Mouse (Mus musculus): ENCODE measurements around the gene Atp2b4. TPM values are rescaled to one million over a fixed set of nuclear protein-coding genes. Genes with fewer than 3 reads are reported as not detected.

Gene Atp2b4
- total and polyA plus RNA-seq, 2 experiments: 0.86 to 2.4 TPM

- H3K36me3 ChIP-seq (ENCODE audit: control insufficient read depth, insufficient read depth, low read length): no peaks in the 10 kb centered on the region
Observed at GRCm38 (mm10) chr1:133728339-133728738, 72.5 kb downstream of the Atp2b4 start.

GRCm38 (mm10) chr1:133720342-133720741 is 80.5 kb downstream of the Atp2b4 start:
- Histone ChIP-seq H3K27ac (replicated peaks; ENCODE audit: insufficient read depth, low read depth, low read length) (no peak overlapping the region), H3K79me2 (ENCODE audit: control insufficient read depth, insufficient read depth, low read length) (no peaks in the 10 kb centered on the region), H3K27me3 (ENCODE audit: control insufficient read depth, insufficient read depth, low read length) (no peaks in the 10 kb centered on the region), H3K4me3 (ENCODE audit: insufficient read depth, low read depth, low read length) (no peak overlapping the region), H3K4me1 (ENCODE audit: control insufficient read depth, insufficient read depth, low read length) (no peaks in the 10 kb centered on the region), H3K9ac (ENCODE audit: low read depth, low read length) (no peak overlapping the region), H3K36me3 (ENCODE audit: control insufficient read depth, insufficient read depth, low read length) (no peaks in the 10 kb centered on the region)
- TF ChIP-seq POLR2A (IDR thresholded peaks at IDR 0.05; ENCODE audit: extremely low read depth, insufficient read depth, low read length) (no peak), CTCF (IDR thresholded peaks at IDR 0.05; ENCODE audit: low read depth, low read length) (no peak)
- DNase-seq (ENCODE audit: extremely low read depth, low read depth, low spot score): no peak
- WGBS: 96% methylated on average over 7 of the region's 7 CpGs

More at GRCm38 (mm10) chr1:133728339-133728738, 72.5 kb downstream of the Atp2b4 start:
- Histone ChIP-seq H3K27me3 (ENCODE audit: control insufficient read depth, insufficient read depth, low read length) (no peaks in the 10 kb centered on the region), H3K79me2 (ENCODE audit: control insufficient read depth, insufficient read depth, low read length) (no peaks in the 10 kb centered on the region), H3K4me1 (ENCODE audit: control insufficient read depth, insufficient read depth, low read length) (no peaks in the 10 kb centered on the region), H3K9ac (ENCODE audit: low read depth, low read length) (no peak overlapping the region), H3K4me3 (ENCODE audit: insufficient read depth, low read depth, low read length) (no peak overlapping the region), H3K27ac (replicated peaks; ENCODE audit: insufficient read depth, low read depth, low read length) (no peak overlapping the region)
- DNase-seq (ENCODE audit: extremely low read depth, low read depth, low spot score): no peak
- no peak for TF ChIP-seq POLR2A (IDR thresholded peaks at IDR 0.05; ENCODE audit: extremely low read depth, insufficient read depth, low read length)
- TF ChIP-seq CTCF (IDR thresholded peaks at IDR 0.05; ENCODE audit: low read depth, low read length): no peak
- 79% methylated on average over 7 of the region's 7 CpGs for WGBS

- Histone ChIP-seq H3K27ac (replicated peaks; ENCODE audit: insufficient read depth, low read depth, low read length) (no peak overlapping the region), H3K36me3 (ENCODE audit: control insufficient read depth, insufficient read depth, low read length) (no peaks in the 10 kb centered on the region), H3K79me2 (ENCODE audit: control insufficient read depth, insufficient read depth, low read length) (no peaks in the 10 kb centered on the region), H3K4me1 (ENCODE audit: control insufficient read depth, insufficient read depth, low read length) (no peaks in the 10 kb centered on the region), H3K4me3 (ENCODE audit: insufficient read depth, low read depth, low read length) (no peak overlapping the region), H3K27me3 (ENCODE audit: control insufficient read depth, insufficient read depth, low read length) (no peaks in the 10 kb centered on the region), H3K9ac (ENCODE audit: low read depth, low read length) (no peak overlapping the region)
- WGBS: 95% methylated on average over 8 of the region's 8 CpGs
- TF ChIP-seq CTCF (IDR thresholded peaks at IDR 0.05; ENCODE audit: low read depth, low read length): no peak
- no peak for TF ChIP-seq POLR2A (IDR thresholded peaks at IDR 0.05; ENCODE audit: extremely low read depth, insufficient read depth, low read length)
- no peak for DNase-seq (ENCODE audit: extremely low read depth, low read depth, low spot score)
Observed at GRCm38 (mm10) chr1:133718786-133719185, 82.1 kb downstream of the Atp2b4 start.

- no peak overlapping the region for H3K27ac ChIP-seq (replicated peaks; ENCODE audit: insufficient read depth, low read depth, low read length)
- no peaks in the 10 kb centered on the region for H3K79me2 ChIP-seq (ENCODE audit: control insufficient read depth, insufficient read depth, low read length)
- H3K4me1 ChIP-seq (ENCODE audit: control insufficient read depth, insufficient read depth, low read length): peaks cover 2% of the 10 kb centered on the region; the same call in 1 of the 2 replicates
- no peaks in the 10 kb centered on the region for H3K27me3 ChIP-seq (ENCODE audit: control insufficient read depth, insufficient read depth, low read length)
- 90% methylated on average over 3 of the region's 3 CpGs for WGBS
- no peak overlapping the region for H3K9ac ChIP-seq (ENCODE audit: low read depth, low read length)
- no peak for DNase-seq (ENCODE audit: extremely low read depth, low read depth, low spot score)
- TF ChIP-seq POLR2A (IDR thresholded peaks at IDR 0.05; ENCODE audit: extremely low read depth, insufficient read depth, low read length) (no peak), CTCF (IDR thresholded peaks at IDR 0.05; ENCODE audit: low read depth, low read length) (no peak)
- no peak overlapping the region for H3K4me3 ChIP-seq (ENCODE audit: insufficient read depth, low read depth, low read length)
- no peaks in the 10 kb centered on the region for H3K36me3 ChIP-seq (ENCODE audit: control insufficient read depth, insufficient read depth, low read length)
Observed at GRCm38 (mm10) chr1:133718296-133718695, 82.5 kb downstream of the Atp2b4 start.

GRCm38 (mm10) chr1:133716464-133716863 is 84.4 kb downstream of the Atp2b4 start:
- TF ChIP-seq CTCF (IDR thresholded peaks at IDR 0.05; ENCODE audit: low read depth, low read length): peak; percentile 91
- TF ChIP-seq POLR2A (IDR thresholded peaks at IDR 0.05; ENCODE audit: extremely low read depth, insufficient read depth, low read length): no peak
- Histone ChIP-seq H3K36me3 (ENCODE audit: control insufficient read depth, insufficient read depth, low read length) (no peaks in the 10 kb centered on the region), H3K9ac (ENCODE audit: low read depth, low read length) (no peak overlapping the region), H3K27ac (replicated peaks; ENCODE audit: insufficient read depth, low read depth, low read length) (no peak overlapping the region), H3K27me3 (ENCODE audit: control insufficient read depth, insufficient read depth, low read length) (no peaks in the 10 kb centered on the region), H3K4me3 (ENCODE audit: insufficient read depth, low read depth, low read length) (no peak overlapping the region), H3K79me2 (ENCODE audit: control insufficient read depth, insufficient read depth, low read length) (no peaks in the 10 kb centered on the region), H3K4me1 (ENCODE audit: control insufficient read depth, insufficient read depth, low read length) (peaks cover 10% of the 10 kb centered on the region)
- peak; percentile 50 for DNase-seq (ENCODE audit: extremely low read depth, low read depth, low spot score)
- 13% methylated on average over 7 of the region's 7 CpGs for WGBS

- TF ChIP-seq POLR2A (IDR thresholded peaks at IDR 0.05; ENCODE audit: extremely low read depth, insufficient read depth, low read length): no peak
- no peak for TF ChIP-seq CTCF (IDR thresholded peaks at IDR 0.05; ENCODE audit: low read depth, low read length)
- WGBS: 94% methylated on average over 1 of the region's 1 CpGs
- peaks cover 10% of the 10 kb centered on the region for H3K4me1 ChIP-seq (ENCODE audit: control insufficient read depth, insufficient read depth, low read length)
- no peaks in the 10 kb centered on the region for H3K36me3 ChIP-seq (ENCODE audit: control insufficient read depth, insufficient read depth, low read length)
- no peak overlapping the region for H3K27ac ChIP-seq (replicated peaks; ENCODE audit: insufficient read depth, low read depth, low read length)
- DNase-seq (ENCODE audit: extremely low read depth, low read depth, low spot score): no peak
- no peak overlapping the region for H3K9ac ChIP-seq (ENCODE audit: low read depth, low read length)
- no peaks in the 10 kb centered on the region for H3K27me3 ChIP-seq (ENCODE audit: control insufficient read depth, insufficient read depth, low read length)
- H3K4me3 ChIP-seq (ENCODE audit: insufficient read depth, low read depth, low read length): no peak overlapping the region
- no peaks in the 10 kb centered on the region for H3K79me2 ChIP-seq (ENCODE audit: control insufficient read depth, insufficient read depth, low read length)
Observed at GRCm38 (mm10) chr1:133715191-133715590, 85.7 kb downstream of the Atp2b4 start.
